Mouse (Mus musculus): ENCODE results near the gene Map3k7cl.

Map3k7cl gene

GRCm38 (mm10) chr16:87552907-87553691 is at the start of gene Map3k7cl:
Gene Map3k7cl (plus strand): TSS chr16:87553330.
- no peak for DNase-seq (ENCODE audit: low read depth, low spot score)

- no peak for DNase-seq (ENCODE audit: low read depth, low spot score)
These were observed 41.4 kb upstream of the Map3k7cl start for GRCm38 (mm10) chr16:87511706-87512105.

GRCm38 (mm10) chr16:87512331-87512730 is 40.8 kb upstream of the Map3k7cl start:
- no peak for DNase-seq (ENCODE audit: low read depth, low spot score)

- no peak for DNase-seq (ENCODE audit: low read depth, low spot score)
These were observed 28.9 kb upstream of the Map3k7cl start for GRCm38 (mm10) chr16:87524228-87524627.

- no peak for DNase-seq (ENCODE audit: low read depth, low spot score)
These were observed 25.4 kb upstream of the Map3k7cl start for GRCm38 (mm10) chr16:87527553-87528249.

GRCm38 (mm10) chr16:87528755-87529154 is 24.4 kb upstream of the Map3k7cl start:
- DNase-seq (ENCODE audit: low read depth, low spot score), result no peak

GRCm38 (mm10) chr16:87548348-87548747 is 4.8 kb upstream of the Map3k7cl start:
- DNase-seq (ENCODE audit: low read depth, low spot score), result no peak

GRCm38 (mm10) chr16:87556320-87556719 is 3.2 kb downstream of the Map3k7cl start:
- DNase-seq (ENCODE audit: low read depth, low spot score), result no peak

GRCm38 (mm10) chr16:87561501-87561900 is 8.4 kb downstream of the Map3k7cl start:
- no peak for DNase-seq (ENCODE audit: low read depth, low spot score)

- DNase-seq (ENCODE audit: low read depth, low spot score), result no peak
These were observed 10.4 kb downstream of the Map3k7cl start for GRCm38 (mm10) chr16:87563524-87563923.

- DNase-seq (ENCODE audit: low read depth, low spot score), result no peak
These were observed 11.4 kb downstream of the Map3k7cl start for GRCm38 (mm10) chr16:87564564-87564963.

GRCm38 (mm10) chr16:87567572-87567971 is 14.4 kb downstream of the Map3k7cl start:
- peak; percentile 75 for DNase-seq (ENCODE audit: low read depth, low spot score)

GRCm38 (mm10) chr16:87568241-87568640 is 15.1 kb downstream of the Map3k7cl start:
- no peak for DNase-seq (ENCODE audit: low read depth, low spot score)

GRCm38 (mm10) chr16:87569576-87570105 is 16.5 kb downstream of the Map3k7cl start:
- no peak for DNase-seq (ENCODE audit: low read depth, low spot score)

- no peak for DNase-seq (ENCODE audit: low read depth, low spot score)
These were observed 17.2 kb downstream of the Map3k7cl start for GRCm38 (mm10) chr16:87570334-87570733.

GRCm38 (mm10) chr16:87573409-87573808 is 20.3 kb downstream of the Map3k7cl start:
- no peak for DNase-seq (ENCODE audit: low read depth, low spot score)

- DNase-seq (ENCODE audit: low read depth, low spot score), result no peak
These were observed 21.0 kb downstream of the Map3k7cl start for GRCm38 (mm10) chr16:87574160-87574559.

GRCm38 (mm10) chr16:87575600-87575999 is 22.5 kb downstream of the Map3k7cl start:
- DNase-seq (ENCODE audit: low read depth, low spot score), result no peak

- no peak for DNase-seq (ENCODE audit: low read depth, low spot score)
These were observed 25.8 kb downstream of the Map3k7cl start for GRCm38 (mm10) chr16:87578881-87579280.

- DNase-seq (ENCODE audit: low read depth, low spot score), result no peak
These were observed 26.3 kb downstream of the Map3k7cl start for GRCm38 (mm10) chr16:87579462-87579861.

- no peak for DNase-seq (ENCODE audit: low read depth, low spot score)
These were observed 29.6 kb downstream of the Map3k7cl start for GRCm38 (mm10) chr16:87582776-87583175.

- DNase-seq (ENCODE audit: low read depth, low spot score), result no peak
These were observed 31.5 kb downstream of the Map3k7cl start for GRCm38 (mm10) chr16:87584618-87585017.

All from brain, embryonic 18.5 days (tissue).